Mouse (Mus musculus) CD4-positive, CD25-positive, alpha-beta regulatory T cell, adult 4 months (primary cell): ENCODE results near the gene Gm28047. TPM values are rescaled to one million over a fixed set of nuclear protein-coding genes. Genes with fewer than 3 reads are reported as not detected.

Source experiments
- ATAC-seq: one replicate; pipeline ENCODE4 v1.8.0; 2017
- polyA plus RNA-seq, 2 experiments: library from polyadenylated mRNA; unstranded; fragments of 100-300 nt; shearing (Covaris generic); gene quantifications; one replicate each; pipeline ENCODE4 v1.2.1; 2017

Gm28047 gene
- polyA plus RNA-seq, 2 experiments from 2014 or later, result 1.5 TPM; not detected in 1

GRCm38 (mm10) chr15:102515791-102516190, 109.1 kb downstream of the Gm28047 start:
- no peak for ATAC-seq

- ATAC-seq, result no peak
Measured at GRCm38 (mm10) chr15:102515261-102515660, 109.6 kb downstream of the Gm28047 start.

GRCm38 (mm10) chr15:102513004-102513403, 111.9 kb downstream of the Gm28047 start:
- no peak for ATAC-seq

- ATAC-seq, result no peak
Measured at GRCm38 (mm10) chr15:102512471-102512870, 112.4 kb downstream of the Gm28047 start.

GRCm38 (mm10) chr15:102512010-102512409, 112.9 kb downstream of the Gm28047 start:
- no peak for ATAC-seq

- ATAC-seq, result no peak
Measured at GRCm38 (mm10) chr15:102511285-102511833, 113.5 kb downstream of the Gm28047 start.

GRCm38 (mm10) chr15:102510590-102511284, 114.1 kb downstream of the Gm28047 start:
- peak; percentile 89 for ATAC-seq

- no peak for ATAC-seq
Measured at GRCm38 (mm10) chr15:102510110-102510509, 114.8 kb downstream of the Gm28047 start.

GRCm38 (mm10) chr15:102508336-102508735, 116.5 kb downstream of the Gm28047 start:
- no peak for ATAC-seq

- ATAC-seq, result no peak
Measured at GRCm38 (mm10) chr15:102507561-102507960, 117.3 kb downstream of the Gm28047 start.

- no peak for ATAC-seq
Measured at GRCm38 (mm10) chr15:102506864-102507263, 118.0 kb downstream of the Gm28047 start.

- no peak for ATAC-seq
Measured at GRCm38 (mm10) chr15:102506464-102506830, 118.4 kb downstream of the Gm28047 start.

- no peak for ATAC-seq
Measured at GRCm38 (mm10) chr15:102505770-102506463, 119.0 kb downstream of the Gm28047 start.

- ATAC-seq, result no peak
Measured at GRCm38 (mm10) chr15:102505073-102505769, 119.6 kb downstream of the Gm28047 start.

- ATAC-seq, result no peak
Measured at GRCm38 (mm10) chr15:102503924-102504782, 120.7 kb downstream of the Gm28047 start.

- ATAC-seq, result no peak
Measured at GRCm38 (mm10) chr15:102503447-102503846, 121.4 kb downstream of the Gm28047 start, which contains the start of gene Gm10337. Gm10337 (plus strand) TSS chr15:102503722.

- no peak for ATAC-seq
Measured at GRCm38 (mm10) chr15:102502254-102502840, 122.5 kb downstream of the Gm28047 start.

- no peak for ATAC-seq
Measured at GRCm38 (mm10) chr15:102501084-102501814, 123.6 kb downstream of the Gm28047 start.

- ATAC-seq, result no peak
Measured at GRCm38 (mm10) chr15:102500479-102500878, 124.4 kb downstream of the Gm28047 start.

GRCm38 (mm10) chr15:102499851-102500250, 125.0 kb downstream of the Gm28047 start:
- no peak for ATAC-seq

- ATAC-seq, result no peak
Measured at GRCm38 (mm10) chr15:102499370-102499769, 125.5 kb downstream of the Gm28047 start.
